Mouse (Mus musculus): ENCODE measurements around the gene Gm9125.
"Not testable (repeated sequence)": the region's sequence is repeated elsewhere in the genome, so short reads cannot be mapped to it uniquely, and the experiment has no call there.

Gm9125 gene

DNA sequence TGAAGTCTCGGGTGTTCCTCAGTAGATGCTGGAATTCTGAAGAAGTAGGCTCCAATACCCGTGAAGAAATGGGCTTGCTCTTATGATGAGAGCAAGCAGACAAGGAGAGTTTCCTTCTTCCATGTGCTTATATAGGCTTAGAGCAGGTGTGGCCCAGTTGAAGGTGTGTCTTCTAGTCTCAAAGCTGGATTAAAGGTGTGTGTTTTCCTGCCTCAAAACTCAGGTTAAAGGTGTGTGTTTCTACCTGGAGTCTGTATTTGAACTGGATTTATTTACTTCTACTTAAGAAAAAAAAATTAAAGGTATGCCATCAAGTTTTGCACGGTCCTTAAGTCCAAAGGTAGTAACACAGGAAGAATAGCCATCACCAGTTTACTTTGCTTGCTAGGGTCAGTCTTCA, at the start of gene Gm9125:
Gene Gm9125, minus strand, starts transcription at position 101 of the 400 bp plus-strand sequence.
- DNase-seq: not testable (repeated sequence)

GRCm38 (mm10) chr3:94072544-94072943, 17.9 kb upstream of the Gm9125 start, which contains the start of gene Gm10697:
Gm10697 (minus strand) TSS chr3:94072644.
- DNase-seq: not testable (repeated sequence)

- not testable (repeated sequence) for DNase-seq
Observed at GRCm38 (mm10) chr3:94049566-94050121, 5.0 kb downstream of the Gm9125 start.

GRCm38 (mm10) chr3:94038241-94038640, 16.4 kb downstream of the Gm9125 start:
- DNase-seq: not testable (repeated sequence)

- not testable (repeated sequence) for DNase-seq
Observed at GRCm38 (mm10) chr3:94034400-94034799, 20.3 kb downstream of the Gm9125 start.

Data from cerebellum, adult 11-12 months (tissue).